Mouse (Mus musculus) liver, postnatal 0 days (tissue): ENCODE measurements around the gene Decr2. TPM values are rescaled to one million over a fixed set of nuclear protein-coding genes. Genes with fewer than 3 reads are reported as not detected.
A peak's percentile ranks its signal among the peaks of the same experiment; 100 is the strongest.

Experiments used
- ATAC-seq: fragments of 200-750 bp; cut with Nextera tagmentation; 2 replicates; pipeline ENCODE4 v1.8.0; 2017; ENCODE audit warnings: mild to moderate bottlenecking, moderate library complexity
- DNase-seq: peaks from one replicate; pipeline ENCODE4 v3.0.0-alpha.2; 2016
- H3K27ac ChIP-seq: fragments of 300-500 bp; sonication (generic); 2 replicates; pipeline ENCODE4 v1.5.1; 2014; ENCODE audit warnings: antibody characterized with exemption, moderate library complexity, mild to moderate bottlenecking, low read depth
- H3K27me3 ChIP-seq: fragments of 300-500 bp; sonication (generic); 2 replicates; pipeline ENCODE4 v1.6.1; 2014; ENCODE audit warnings: low read length, control low read depth, mixed read lengths; ENCODE audit not compliant: insufficient read depth
- H3K36me3 ChIP-seq: fragments of 300-500 bp; sonication (generic); replicated peaks from 2 replicates; pipeline ENCODE4 v1.6.1; 2014; ENCODE audit warnings: mild to moderate bottlenecking, control low read depth, low read length, moderate library complexity, mixed read lengths; ENCODE audit not compliant: insufficient read depth
- H3K4me1 ChIP-seq: fragments of 300-500 bp; sonication (generic); 2 replicates; pipeline ENCODE4 v1.6.1; 2014; ENCODE audit warnings: antibody characterized with exemption, mild to moderate bottlenecking, control low read depth; ENCODE audit not compliant: insufficient read depth
- H3K4me2 ChIP-seq: fragments of 300-500 bp; sonication (generic); 2 replicates; pipeline ENCODE4 v1.6.1; 2014; ENCODE audit warnings: low read depth, mild to moderate bottlenecking, low read length, moderate library complexity, mixed read lengths
- H3K4me3 ChIP-seq: fragments of 300-500 bp; sonication (generic); 2 replicates; pipeline ENCODE4 v1.5.1; 2014; ENCODE audit warnings: low read depth, low read length
- H3K9ac ChIP-seq: fragments of 300-500 bp; sonication (generic); replicated peaks from 2 replicates; pipeline ENCODE4 v1.6.1; 2014; ENCODE audit warnings: mild to moderate bottlenecking, moderate library complexity
- H3K9me3 ChIP-seq: fragments of 300-500 bp; sonication (generic); 2 replicates; pipeline ENCODE4 v1.6.1; 2016; ENCODE audit warnings: mild to moderate bottlenecking, control low read depth, low read length, mixed read lengths
- CTCF ChIP-seq: sonication (generic); IDR thresholded peaks from 2 replicates; pipeline ENCODE4 v1.5.1; 2016; ENCODE audit warnings: antibody characterized with exemption, low read depth
- EP300 ChIP-seq: IDR thresholded peaks from 2 replicates; pipeline ENCODE4 v1.6.1; 2016; ENCODE audit warnings: antibody characterized with exemption, low read depth, mild to moderate bottlenecking
- WGBS: fragments of 180-500 bp; shearing (Covaris S2); extraction: QIAGEN DNeasy Blood & Tissue Kit; methylation state at CpG from one replicate; pipeline ENCODE4 v1.1.7; 2014; ENCODE audit not compliant: insufficient replicate concordance; 5-methylcytosine and 5-hydroxymethylcytosine counted together
- polyA plus RNA-seq: library from polyadenylated mRNA; unstranded; fragments of >200 nt; fragmentation: Nextera tagmentation; extraction: Ambion mirVana; gene quantifications from 2 replicates; pipeline ENCODE4 v1.2.1, GENCODE M21; 2015

The Decr2 gene
- polyA plus RNA-seq, 1 experiment from 2014 or later = 151 TPM

- TF ChIP-seq EP300 = no peak
- TF ChIP-seq CTCF = no peak
- DNase-seq = no peak
- no peak overlapping the region for H3K27ac ChIP-seq
- H3K9ac ChIP-seq = peak overlapping the region; percentile 63
- H3K4me2 ChIP-seq = peak overlapping the region; percentile 85
- peak overlapping the region; percentile 50 for H3K4me3 ChIP-seq
- H3K27me3 ChIP-seq = no peaks in the 10 kb centered on the region
- H3K36me3 ChIP-seq = no peaks in the 10 kb centered on the region
- ATAC-seq = no peak
- H3K4me1 ChIP-seq = peaks cover 12% of the 10 kb centered on the region
- H3K9me3 ChIP-seq = no peaks in the 10 kb centered on the region
- 34% methylated on average over 9 of the region's 9 CpGs for WGBS
Measured at GRCm38 (mm10) chr17:26094531-26095110, 4.5 kb upstream of the Decr2 start.

- no peak for DNase-seq
- TF ChIP-seq EP300 (no peak), CTCF (no peak)
- Histone ChIP-seq H3K27ac (peak overlapping the region; percentile 51), H3K9me3 (no peaks in the 10 kb centered on the region), H3K36me3 (peaks cover 14% of the 10 kb centered on the region), H3K4me1 (0 out of 2 replicates have a peak, but pooled peaks cover 2% of the 10 kb centered on the region), H3K27me3 (no peaks in the 10 kb centered on the region), H3K4me2 (no peak overlapping the region), H3K9ac (no peak overlapping the region), H3K4me3 (no peak overlapping the region)
- WGBS = 78% methylated on average over 9 of the region's 9 CpGs
- peak; percentile 55 for ATAC-seq
Measured at GRCm38 (mm10) chr17:26087059-26087564, 3.0 kb downstream of the Decr2 start.

- WGBS = 26% methylated on average over 2 of the region's 2 CpGs
Measured at GRCm38 (mm10) chr17:26080867-26081266, 9.3 kb downstream of the Decr2 start.

GRCm38 (mm10) chr17:26078851-26079250, 11.3 kb downstream of the Decr2 start:
- ATAC-seq (no peak), DNase-seq (no peak)
- no peak overlapping the region for H3K27ac ChIP-seq
- no peak for TF ChIP-seq CTCF
- TF ChIP-seq EP300 = no peak
- H3K27me3 ChIP-seq = 0 out of 2 replicates have a peak, but pooled peaks cover 4% of the 10 kb centered on the region
- peaks cover 5% of the 10 kb centered on the region for H3K36me3 ChIP-seq
- H3K4me1 ChIP-seq = no peaks in the 10 kb centered on the region
- H3K9me3 ChIP-seq = no peaks in the 10 kb centered on the region
- H3K4me2 ChIP-seq = no peak overlapping the region
- WGBS = 70% methylated on average over 2 of the region's 2 CpGs
- H3K4me3 ChIP-seq = no peak overlapping the region
- no peak overlapping the region for H3K9ac ChIP-seq

More at GRCm38 (mm10) chr17:26080867-26081266, 9.3 kb downstream of the Decr2 start:
- Histone ChIP-seq H3K9ac (no peak overlapping the region), H3K4me1 (no peaks in the 10 kb centered on the region), H3K36me3 (peaks cover 10% of the 10 kb centered on the region), H3K27me3 (no peaks in the 10 kb centered on the region), H3K4me2 (no peak overlapping the region), H3K9me3 (no peaks in the 10 kb centered on the region), H3K27ac (no peak overlapping the region), H3K4me3 (no peak overlapping the region)
- ATAC-seq (no peak), DNase-seq (no peak)
- no peak for TF ChIP-seq CTCF
- TF ChIP-seq EP300 = no peak

GRCm38 (mm10) chr17:26075246-26075645, 14.9 kb downstream of the Decr2 start:
- TF ChIP-seq EP300 = no peak
- no peak for TF ChIP-seq CTCF
- H3K27ac ChIP-seq = no peak overlapping the region
- H3K27me3 ChIP-seq = 0 out of 2 replicates have a peak, but pooled peaks cover 8% of the 10 kb centered on the region
- DNase-seq (no peak), ATAC-seq (no peak)
- no peak overlapping the region for H3K4me2 ChIP-seq
- H3K4me3 ChIP-seq = no peak overlapping the region
- no peak overlapping the region for H3K9ac ChIP-seq
- no peaks in the 10 kb centered on the region for H3K9me3 ChIP-seq
- no peaks in the 10 kb centered on the region for H3K36me3 ChIP-seq
- WGBS = 60% methylated on average over 3 of the region's 3 CpGs
- H3K4me1 ChIP-seq = peaks cover under 1% of the 10 kb centered on the region; the same call in 1 of the 2 replicates

GRCm38 (mm10) chr17:26070136-26070535, 20.0 kb downstream of the Decr2 start:
- Histone ChIP-seq H3K27me3 (peaks cover 33% of the 10 kb centered on the region), H3K27ac (no peak overlapping the region), H3K4me3 (peak overlapping the region; percentile 70; the same call in 1 of the 2 replicates), H3K36me3 (no peaks in the 10 kb centered on the region), H3K4me2 (peak overlapping the region; percentile 97), H3K9me3 (no peaks in the 10 kb centered on the region), H3K4me1 (peaks cover 24% of the 10 kb centered on the region), H3K9ac (no peak overlapping the region; the same call in 1 of the 2 replicates)
- TF ChIP-seq EP300 (no peak), CTCF (no peak)
- ATAC-seq (no peak), DNase-seq (no peak)
- WGBS = 21% methylated on average over 6 of the region's 6 CpGs
